Mouse (Mus musculus): ENCODE results near the gene Ctbp2.

GRCm38 (mm10) chr7:133109442-133109841 is 14.7 kb downstream of the Ctbp2 start:
- no peak for TF ChIP-seq GATA1 (IDR thresholded peaks at IDR 0.05; ENCODE audit: borderline replicate concordance, low read length)
- TF ChIP-seq FLI1 (IDR thresholded peaks at IDR 0.05; ENCODE audit: low read length), result no peak

All from megakaryocyte, embryonic 14.5 days (primary cell).